23 mouse cellular contexts compared by ENCODE assay signal in the genomic region with DNA sequence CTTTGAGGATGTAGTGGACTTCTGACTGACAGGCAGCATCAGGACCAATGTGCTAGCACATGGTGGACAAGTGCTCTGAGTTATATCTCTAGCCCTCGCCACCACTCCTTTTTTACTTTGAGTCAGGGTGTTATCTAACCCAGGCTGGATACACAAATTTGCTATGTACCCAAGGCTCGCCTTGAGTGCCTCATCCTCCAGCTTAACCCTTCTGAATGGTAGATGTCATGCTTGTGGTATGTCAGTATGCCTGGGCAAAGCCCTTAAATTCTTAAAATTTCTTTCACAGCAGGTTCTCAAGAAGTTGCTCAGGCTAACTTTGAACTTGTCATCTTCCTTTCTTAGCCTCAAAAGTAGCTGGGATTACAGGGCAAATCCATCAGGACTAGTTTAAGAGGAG. TPM values are rescaled to one million over a fixed set of nuclear protein-coding genes. Genes with fewer than 3 reads are reported as not detected.
"Had no signal": no experiment of that assay in that cellular context is flagged by ENCODE, and none has a peak within 500 bp of the region (broad histone marks: within the 10 kb centered on the region; RNA-seq: fewer than 3 reads in every experiment).

No protein-coding gene starts in this region.

- H3K4me2 ChIP-seq: kidney, embryonic 15.5 days; liver, embryonic 13.5 days; midbrain, embryonic 15.5 days; neural tube, embryonic 13.5 days; stomach, embryonic 15.5 days had no signal

- H3K9me3 ChIP-seq: kidney, embryonic 15.5 days; liver, embryonic 13.5 days; midbrain, embryonic 15.5 days; neural tube, embryonic 13.5 days; stomach, embryonic 15.5 days had no signal

- H3K4me1 ChIP-seq: liver, embryonic 13.5 days; stomach, embryonic 15.5 days had no signal

- DNase-seq: kidney, adult 2 months; kidney, postnatal 10 days; kidney, postnatal 36 days; layer of hippocampus, postnatal 36 days; liver, embryonic 13.5 days; lung, adult 2 months; lung, postnatal 10 days; right cerebral cortex, postnatal 25 days; spleen, adult 18-20 months; thymus, postnatal 4 days had no signal

- H3K9ac ChIP-seq: kidney, embryonic 15.5 days; liver, embryonic 13.5 days; midbrain, embryonic 15.5 days; neural tube, embryonic 13.5 days; stomach, embryonic 15.5 days had no signal

- H3K27ac ChIP-seq: left cerebral cortex, adult 2 months; liver, embryonic 13.5 days; macrophage; neural tube, embryonic 13.5 days; stomach, embryonic 15.5 days had no signal

- H3K27me3 ChIP-seq: liver, embryonic 13.5 days; midbrain, embryonic 15.5 days; neural tube, embryonic 13.5 days; stomach, embryonic 15.5 days had no signal

- H3K36me3 ChIP-seq: kidney, embryonic 15.5 days; liver, embryonic 13.5 days; midbrain, embryonic 15.5 days; neural tube, embryonic 13.5 days; stomach, embryonic 15.5 days had no signal

- H3K4me3 ChIP-seq: kidney, embryonic 15.5 days; left cerebral cortex, adult 2 months; liver, embryonic 13.5 days; midbrain, embryonic 15.5 days; myocyte; neural tube, embryonic 13.5 days; stomach, embryonic 15.5 days had no signal

- ATAC-seq: intestine, postnatal 0 days; midbrain, embryonic 15.5 days had no signal

RNA-seq across cellular contexts. Expression of a gene that starts 54.3 kb away (rescaled TPM):
- total RNA-seq: liver, adult 2 months; megakaryocyte, adult 5-6 weeks; monocyte, adult 5-6 weeks; neutrophil, adult 5-6 weeks had no signal
- polyA plus RNA-seq: liver, adult 2 months; liver, embryonic 13.5 days; liver, embryonic 16.5 days; macrophage had no signal
